Mouse (Mus musculus) intestine, embryonic 16.5 days (tissue): Measurements from ENCODE around the gene Nolc1. TPM values are rescaled to one million over a fixed set of nuclear protein-coding genes. Genes with fewer than 3 reads are reported as not detected.
"Not testable (repeated sequence)": the region's sequence is repeated elsewhere in the genome, so short reads cannot be mapped to it uniquely, and the experiment has no call there.

ENCODE experiments used
- ATAC-seq: fragments of 200-750 bp; cut with Nextera tagmentation; 2 replicates; pipeline ENCODE4 v1.8.0; 2017; ENCODE audit warnings: moderate TSS enrichment, moderate library complexity
- H3K27ac ChIP-seq: fragments of 300-500 bp; sonication (generic); 2 replicates; pipeline ENCODE4 v1.5.1; 2014; ENCODE audit warnings: mild to moderate bottlenecking, low read length
- H3K27me3 ChIP-seq: fragments of 300-500 bp; sonication (generic); replicated peaks from 2 replicates; pipeline ENCODE4 v1.6.1; 2014; ENCODE audit warnings: low read length, control low read depth, mixed read lengths; ENCODE audit not compliant: control insufficient read depth, insufficient read depth
- H3K36me3 ChIP-seq: fragments of 300-500 bp; sonication (generic); 2 replicates; pipeline ENCODE4 v1.6.1; 2014; ENCODE audit warnings: low read length, control low read depth; ENCODE audit not compliant: control insufficient read depth, insufficient read depth
- H3K4me1 ChIP-seq: fragments of 300-500 bp; sonication (generic); 2 replicates; pipeline ENCODE4 v1.6.1; 2014; ENCODE audit warnings: low read length, control low read depth, mixed read lengths; ENCODE audit not compliant: control insufficient read depth, insufficient read depth
- H3K4me2 ChIP-seq: fragments of 300-500 bp; sonication (generic); 2 replicates; pipeline ENCODE4 v1.6.1; 2014; ENCODE audit warnings: low read depth, low read length, control low read depth
- H3K4me3 ChIP-seq: fragments of 300-500 bp; sonication (generic); 2 replicates; pipeline ENCODE4 v1.5.1; 2014; ENCODE audit warnings: mild to moderate bottlenecking, low read length
- H3K9ac ChIP-seq: fragments of 300-500 bp; sonication (generic); 2 replicates; pipeline ENCODE4 v1.6.1; 2014; ENCODE audit warnings: low read depth, low read length
- H3K9me3 ChIP-seq: fragments of 300-500 bp; sonication (generic); 2 replicates; pipeline ENCODE4 v1.6.1; 2016; ENCODE audit warnings: low read length, control low read depth; ENCODE audit not compliant: control insufficient read depth
- WGBS: fragments of 180-500 bp; shearing (Covaris S2); extraction: QIAGEN DNeasy Blood & Tissue Kit; methylation state at CpG from one replicate; pipeline ENCODE4 v1.1.7; 2014; 5-methylcytosine and 5-hydroxymethylcytosine counted together
- polyA plus RNA-seq: library from polyadenylated mRNA; unstranded; fragments of >200 nt; fragmentation: Nextera tagmentation; extraction: Ambion mirVana; gene quantifications from 2 replicates; pipeline ENCODE4 v1.2.1, GENCODE M21; 2015

Gene Nolc1
- polyA plus RNA-seq, 1 experiment from 2014 or later: 88.8 TPM

DNA sequence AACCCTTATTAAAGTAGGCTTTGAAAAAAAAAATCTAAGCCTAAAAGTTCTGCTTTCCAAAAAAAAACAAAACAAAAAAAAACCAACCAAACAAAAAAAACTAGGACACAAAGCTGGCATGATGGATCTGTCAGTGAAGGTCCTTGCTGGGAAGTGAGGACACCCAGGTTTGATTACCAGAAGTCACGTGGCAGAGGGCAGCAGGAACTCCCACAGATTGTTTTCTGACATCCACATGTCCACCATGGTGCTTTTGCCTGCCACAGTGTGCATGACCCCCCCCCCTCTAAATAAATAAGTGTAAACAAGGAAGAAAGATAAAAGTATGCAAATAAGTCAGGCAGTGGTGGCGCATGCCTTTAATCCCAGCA, 28.5 kb downstream of the Nolc1 start:
- Histone ChIP-seq H3K27me3 (no peaks in the 10 kb centered on the region), H3K9me3 (no peaks in the 10 kb centered on the region), H3K9ac (no peak overlapping the region), H3K36me3 (no peaks in the 10 kb centered on the region), H3K4me1 (no peaks in the 10 kb centered on the region), H3K27ac (no peak overlapping the region), H3K4me3 (no peak overlapping the region), H3K4me2 (no peak overlapping the region)
- ATAC-seq: no peak
- WGBS: 73% methylated on average over 2 of the region's 2 CpGs

DNA sequence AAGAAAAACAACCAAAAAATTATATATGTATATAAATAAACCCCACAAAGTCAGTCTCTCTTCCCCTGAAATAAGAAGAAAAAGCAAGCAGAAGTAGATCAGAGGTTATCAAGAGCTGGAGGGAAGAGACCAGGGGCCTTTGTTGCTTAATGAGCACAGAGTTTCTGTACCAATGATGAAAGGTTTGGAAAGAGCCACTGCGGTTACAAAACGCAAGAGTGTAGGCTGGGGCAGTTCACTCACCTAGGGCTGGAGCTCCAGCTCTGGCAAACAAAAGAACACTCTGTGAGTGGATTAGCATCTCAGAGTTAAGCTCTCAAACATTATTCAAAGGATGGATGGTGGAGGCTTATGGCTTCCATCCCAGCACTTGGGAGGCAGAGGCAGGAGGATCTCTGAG, 34.6 kb downstream of the Nolc1 start:
- Histone ChIP-seq H3K27me3 (no peaks in the 10 kb centered on the region), H3K4me3 (no peak overlapping the region), H3K4me1 (no peaks in the 10 kb centered on the region), H3K9ac (no peak overlapping the region), H3K27ac (no peak overlapping the region), H3K4me2 (no peak overlapping the region), H3K36me3 (no peaks in the 10 kb centered on the region), H3K9me3 (no peaks in the 10 kb centered on the region)
- no peak for ATAC-seq
- 88% methylated on average over 2 of the region's 2 CpGs for WGBS

DNA sequence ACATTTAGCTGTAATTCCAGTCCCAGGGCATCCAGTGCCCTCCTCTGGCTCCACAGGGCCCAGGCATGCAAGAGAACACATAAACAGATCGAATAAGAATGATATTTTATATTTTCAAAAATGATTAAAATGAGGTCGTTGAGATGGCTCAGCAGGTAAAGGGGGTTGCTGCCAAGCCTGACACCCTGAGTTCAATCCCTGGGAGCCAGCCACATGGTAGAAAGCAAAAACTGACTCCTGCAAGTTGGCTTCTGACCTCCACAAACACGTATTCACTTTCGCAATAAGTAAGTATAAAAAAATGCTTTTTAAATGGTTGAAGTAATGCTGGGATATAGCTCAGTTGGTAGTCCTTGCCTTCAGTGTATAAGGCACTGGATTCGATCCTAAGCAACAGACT, 35.1 kb downstream of the Nolc1 start:
- no peaks in the 10 kb centered on the region for H3K9me3 ChIP-seq
- H3K4me2 ChIP-seq: no peak overlapping the region
- no peaks in the 10 kb centered on the region for H3K36me3 ChIP-seq
- ATAC-seq: no peak
- WGBS: 86% methylated on average over 5 of the region's 5 CpGs
- H3K4me3 ChIP-seq: no peak overlapping the region
- no peak overlapping the region for H3K9ac ChIP-seq
- H3K27ac ChIP-seq: no peak overlapping the region
- H3K27me3 ChIP-seq: no peaks in the 10 kb centered on the region
- no peaks in the 10 kb centered on the region for H3K4me1 ChIP-seq

DNA sequence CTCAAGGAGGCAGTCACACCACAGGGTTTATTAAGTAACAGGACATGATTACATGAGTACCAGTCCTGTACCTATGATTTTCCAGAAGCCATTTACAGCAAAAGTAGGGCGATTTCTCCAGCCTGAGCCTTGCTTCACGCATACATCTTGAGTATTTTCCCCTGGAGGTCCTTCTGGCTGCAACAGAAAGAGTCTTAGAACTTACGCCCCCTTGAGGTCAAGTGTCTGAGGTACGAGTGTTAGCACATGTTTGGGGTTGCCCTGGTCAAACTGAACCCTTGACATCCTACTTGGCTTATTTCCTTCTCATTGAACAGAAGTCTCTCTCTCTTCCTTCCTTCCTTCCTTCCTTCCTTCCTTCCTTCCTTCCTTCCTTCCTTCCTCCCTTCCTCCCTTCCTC, 39.0 kb downstream of the Nolc1 start:
- Histone ChIP-seq H3K4me2 (no peak overlapping the region), H3K4me3 (no peak overlapping the region), H3K9me3 (no peaks in the 10 kb centered on the region), H3K27ac (no peak overlapping the region), H3K27me3 (no peaks in the 10 kb centered on the region), H3K4me1 (no peaks in the 10 kb centered on the region), H3K9ac (no peak overlapping the region), H3K36me3 (no peaks in the 10 kb centered on the region)
- no peak for ATAC-seq
- 54% methylated on average over 4 of the region's 4 CpGs for WGBS

DNA sequence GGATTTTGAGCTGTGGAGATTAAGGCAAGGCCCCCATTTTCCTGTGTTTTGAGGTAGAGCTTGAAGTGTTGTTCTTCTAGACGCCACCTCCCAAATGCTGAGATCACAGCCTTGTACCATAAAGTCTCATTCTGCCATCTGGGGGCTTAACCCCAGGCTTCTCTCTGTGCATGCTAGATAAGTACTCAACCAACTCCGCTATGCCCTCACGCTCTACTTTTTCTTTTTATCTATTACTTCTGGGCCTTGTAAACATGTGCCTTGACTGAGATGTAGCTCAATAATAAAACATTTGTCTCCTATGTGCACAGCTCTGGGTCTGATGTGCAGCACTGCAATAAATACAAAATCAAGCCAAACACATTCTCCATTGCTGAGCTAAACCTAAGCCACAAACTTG, 43.8 kb downstream of the Nolc1 start:
- Histone ChIP-seq H3K9ac (no peak overlapping the region), H3K4me3 (no peak overlapping the region)
- no peak for ATAC-seq

DNA sequence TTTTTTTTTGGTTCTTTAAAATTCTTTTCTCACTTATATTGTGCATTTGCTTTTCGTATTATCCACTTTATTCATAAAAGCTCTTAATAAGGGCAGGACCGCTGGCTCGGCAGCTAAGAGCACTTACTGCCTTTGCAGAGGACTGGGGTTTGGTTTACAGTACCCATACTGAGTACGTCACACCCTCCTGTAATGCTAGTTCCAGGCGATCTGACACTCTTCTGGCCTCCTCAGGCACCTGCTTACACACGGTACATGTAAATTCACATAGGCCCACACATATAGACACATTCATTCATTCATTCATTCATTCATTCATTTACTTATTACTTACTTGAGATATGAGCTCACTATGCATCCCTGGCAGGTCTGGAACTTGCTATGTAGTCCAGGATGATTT, 45.2 kb downstream of the Nolc1 start:
- Histone ChIP-seq H3K27ac (no peak overlapping the region), H3K9ac (no peak overlapping the region), H3K9me3 (no peaks in the 10 kb centered on the region), H3K36me3 (no peaks in the 10 kb centered on the region), H3K27me3 (no peaks in the 10 kb centered on the region), H3K4me3 (no peak overlapping the region), H3K4me1 (no peaks in the 10 kb centered on the region), H3K4me2 (no peak overlapping the region)
- 71% methylated on average over 6 of the region's 6 CpGs for WGBS
- ATAC-seq: no peak

More for the DNA sequence above, 43.8 kb downstream of the Nolc1 start:
- H3K4me1 ChIP-seq: no peaks in the 10 kb centered on the region
- WGBS: 87% methylated on average over 3 of the region's 3 CpGs
- H3K4me2 ChIP-seq: no peak overlapping the region
- no peaks in the 10 kb centered on the region for H3K36me3 ChIP-seq
- no peaks in the 10 kb centered on the region for H3K27me3 ChIP-seq
- H3K27ac ChIP-seq: no peak overlapping the region
- H3K9me3 ChIP-seq: no peaks in the 10 kb centered on the region

DNA sequence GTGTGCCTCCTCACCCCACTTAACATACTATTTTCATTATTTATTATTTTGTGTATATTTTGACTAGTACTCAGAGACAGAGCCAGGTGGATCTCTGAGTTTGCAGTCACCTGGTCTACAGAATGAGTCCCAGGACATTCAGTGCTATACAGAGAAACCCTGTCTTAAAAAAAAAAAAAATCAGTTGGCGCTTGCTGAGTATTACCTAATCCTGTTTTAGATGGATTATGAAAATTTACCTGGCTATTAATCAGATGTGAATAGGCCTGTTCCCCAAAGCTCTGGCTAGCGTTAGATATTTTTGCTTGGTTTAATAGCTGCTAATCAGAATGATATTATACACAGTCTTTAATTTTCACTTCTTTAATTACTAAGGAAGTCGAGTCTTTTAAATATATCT, 48.2 kb downstream of the Nolc1 start:
- no peaks in the 10 kb centered on the region for H3K4me1 ChIP-seq
- no peaks in the 10 kb centered on the region for H3K9me3 ChIP-seq
- 0 out of 2 replicates have a peak, but pooled peaks cover 2% of the 10 kb centered on the region for H3K27me3 ChIP-seq
- H3K4me3 ChIP-seq: no peak overlapping the region
- H3K4me2 ChIP-seq: no peak overlapping the region
- no peak overlapping the region for H3K9ac ChIP-seq
- no peak overlapping the region for H3K27ac ChIP-seq
- 80% methylated on average over 3 of the region's 3 CpGs for WGBS
- H3K36me3 ChIP-seq: no peaks in the 10 kb centered on the region
- no peak for ATAC-seq

DNA sequence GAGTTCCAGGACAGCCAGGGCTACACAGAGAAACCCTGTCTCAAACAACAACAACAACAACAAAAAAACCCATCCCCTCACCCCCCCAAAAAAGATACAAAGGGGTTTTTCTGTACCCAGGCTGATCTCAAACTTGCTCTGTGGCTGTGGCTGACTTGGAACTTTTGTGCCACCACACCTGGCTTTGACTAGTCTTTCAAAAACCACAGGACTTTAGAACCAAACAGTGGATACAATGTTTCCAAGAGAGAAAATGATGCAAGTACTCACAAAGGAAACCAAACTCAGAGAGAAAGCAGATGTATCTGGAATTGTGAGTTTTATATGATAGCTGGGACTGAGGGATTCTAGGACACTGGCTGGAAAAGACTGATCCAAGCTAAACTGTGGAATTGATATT, 49.0 kb downstream of the Nolc1 start:
- Histone ChIP-seq H3K9me3 (no peaks in the 10 kb centered on the region), H3K4me1 (no peaks in the 10 kb centered on the region), H3K27ac (no peak overlapping the region), H3K27me3 (0 out of 2 replicates have a peak, but pooled peaks cover 2% of the 10 kb centered on the region), H3K4me2 (no peak overlapping the region), H3K36me3 (no peaks in the 10 kb centered on the region), H3K9ac (no peak overlapping the region), H3K4me3 (no peak overlapping the region)
- no peak for ATAC-seq

DNA sequence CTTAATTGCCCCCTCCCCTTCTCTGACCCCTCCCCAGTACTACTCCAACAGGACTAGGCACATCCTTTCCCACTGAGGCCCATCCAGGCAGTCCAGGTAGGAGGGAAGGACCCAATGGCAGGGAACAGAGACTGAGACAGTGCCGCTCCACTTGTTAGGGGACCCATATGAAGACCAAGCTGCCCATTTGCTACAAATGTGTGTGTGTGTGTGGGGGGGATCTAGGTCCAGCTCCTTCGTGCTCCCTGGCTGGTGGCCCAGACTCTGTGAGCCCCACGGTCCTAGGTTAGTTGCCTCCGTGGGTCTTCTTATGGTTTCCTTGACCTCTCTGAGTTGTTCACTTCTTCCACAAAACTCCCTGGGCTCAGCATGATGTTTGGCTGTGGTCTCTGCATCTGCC, 50.6 kb downstream of the Nolc1 start:
- no peaks in the 10 kb centered on the region for H3K36me3 ChIP-seq
- no peaks in the 10 kb centered on the region for H3K9me3 ChIP-seq
- no peaks in the 10 kb centered on the region for H3K4me1 ChIP-seq
- H3K27ac ChIP-seq: no peak overlapping the region
- WGBS: 88% methylated on average over 4 of the region's 4 CpGs
- H3K4me3 ChIP-seq: no peak overlapping the region
- no peak overlapping the region for H3K4me2 ChIP-seq
- no peak overlapping the region for H3K9ac ChIP-seq
- ATAC-seq: no peak
- peaks cover 10% of the 10 kb centered on the region for H3K27me3 ChIP-seq

DNA sequence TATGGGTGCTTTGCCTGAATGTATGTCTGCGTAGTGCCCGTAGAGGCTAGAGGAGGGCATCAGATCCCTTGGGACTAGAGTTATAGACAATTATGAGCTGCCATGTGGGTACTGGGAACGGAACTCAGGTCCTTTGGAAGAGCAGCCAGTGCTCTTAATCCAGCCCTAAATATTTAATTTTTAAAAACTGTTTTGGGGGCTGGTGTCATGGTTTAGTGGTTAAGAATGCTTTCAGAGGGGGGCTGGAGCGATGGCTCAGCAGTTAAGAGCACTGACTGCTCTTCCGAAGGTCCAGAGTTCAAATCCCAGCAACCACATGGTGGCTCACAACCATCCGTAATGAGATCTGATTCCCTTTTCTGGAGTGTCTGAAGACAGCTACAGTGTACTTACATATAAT, 54.1 kb downstream of the Nolc1 start:
- not testable (repeated sequence) for ATAC-seq, H3K4me2 ChIP-seq, H3K9me3 ChIP-seq, H3K36me3 ChIP-seq, H3K4me3 ChIP-seq, H3K27ac ChIP-seq, H3K9ac ChIP-seq, H3K4me1 ChIP-seq
- peaks cover 30% of the 10 kb centered on the region for H3K27me3 ChIP-seq
- WGBS: 69% methylated on average over 6 of the region's 6 CpGs
